Mouse (Mus musculus): ENCODE data around the gene Myt1l. TPM values are rescaled to one million over a fixed set of nuclear protein-coding genes. Genes with fewer than 3 reads are reported as not detected.

The Myt1l gene
- 100 to 1,000 TPM; 247 to 258 TPM for total RNA-seq (2021)

- intact Hi-C loops (cut with DNase I): loop anchor here (5.0 kb wide), 1 partner anchor 386 kb away; no protein-coding TSS in a partner anchor
- no peak for DNase-seq (ENCODE audit: extremely low spot score in 1 of 2, low spot score in 2 of 2)
These were observed at the start of gene Myt1l for GRCm38 (mm10) chr12:29528031-29528771. Gene Myt1l, plus strand, starts transcription at chr12:29528384.

DNA sequence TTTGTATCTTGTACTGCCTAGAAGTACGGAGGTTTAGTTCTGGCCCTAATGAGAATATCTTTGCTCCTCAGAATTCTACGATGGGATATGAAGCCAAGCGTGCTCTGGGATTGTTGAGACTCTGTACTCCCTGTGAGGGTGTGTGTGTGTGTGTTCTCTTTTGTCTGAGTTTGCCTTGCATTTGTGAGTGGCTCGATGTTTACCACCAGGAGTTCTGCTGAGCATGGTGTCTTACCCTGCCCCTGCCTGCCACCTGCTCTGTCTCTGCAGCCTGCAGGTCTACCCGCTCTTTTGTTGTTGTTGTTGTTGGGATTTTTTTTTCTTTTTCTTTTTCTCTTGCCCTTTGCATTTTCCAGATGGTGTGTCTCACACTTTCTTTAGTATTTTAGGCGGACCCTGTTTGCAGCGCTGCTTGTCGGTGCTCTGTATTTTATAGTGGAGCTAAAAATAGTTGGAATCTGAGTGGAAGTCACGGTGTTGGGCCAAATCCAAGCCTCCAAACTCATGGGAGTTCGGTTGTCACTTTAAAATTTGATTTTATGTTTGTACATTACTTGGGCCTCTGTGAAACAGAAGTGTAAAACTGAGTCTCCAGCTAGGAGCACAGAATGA, 41.7 kb upstream of the Myt1l start:
- no peak for DNase-seq (ENCODE audit: extremely low spot score in 1 of 2, low spot score in 2 of 2)
- intact Hi-C loops (cut with DNase I): no loop called here

GRCm38 (mm10) chr12:29526236-29526644, 1.9 kb upstream of the Myt1l start:
- peak; percentile 48 to 79 for DNase-seq (ENCODE audit: extremely low spot score in 1 of 2, low spot score in 2 of 2)
- intact Hi-C loops (cut with DNase I): loop anchor here (5.0 kb wide), 1 partner anchor 384 kb away; no protein-coding TSS in a partner anchor

DNA sequence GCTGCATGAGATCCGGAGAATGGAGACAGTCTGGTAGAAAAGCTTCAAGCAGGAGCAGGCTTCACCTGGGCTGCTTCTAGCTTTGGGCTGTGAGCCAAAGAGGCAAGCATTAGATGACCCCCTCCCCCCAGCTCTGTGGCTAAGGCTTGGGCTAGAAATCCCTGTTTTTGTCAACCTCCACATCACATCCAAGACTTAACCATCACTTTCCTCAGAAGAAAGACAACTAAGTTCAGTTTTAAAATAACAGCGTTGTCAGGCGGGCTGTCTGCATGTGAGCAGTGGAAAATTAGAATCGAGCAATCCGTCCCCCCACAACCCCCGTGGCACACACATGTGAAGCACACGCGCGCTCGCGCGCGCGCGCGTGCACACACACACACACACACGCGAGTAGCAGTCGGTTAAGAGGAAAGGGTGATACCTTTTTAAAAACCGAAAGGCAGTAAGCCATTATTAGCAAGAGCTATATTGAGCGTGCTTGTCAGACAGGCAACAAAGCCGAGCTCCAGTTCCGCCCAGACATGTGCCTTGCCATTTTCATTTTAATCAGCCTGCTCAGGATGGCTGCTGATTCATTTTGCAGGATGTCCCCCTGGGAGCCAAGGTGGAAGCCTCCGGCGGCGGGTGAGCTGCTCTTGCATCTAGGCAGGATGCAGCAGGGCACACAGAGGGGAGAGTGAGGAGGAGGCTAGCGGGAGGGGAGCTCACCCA, 979 bp upstream of the Myt1l start:
- intact Hi-C loops (cut with DNase I): loop anchor here (5.0 kb wide), 1 partner anchor 385 kb away; no protein-coding TSS in a partner anchor
- DNase-seq (ENCODE audit: extremely low spot score in 1 of 2, low spot score in 2 of 2): peak; percentile 77 to 78

GRCm38 (mm10) chr12:29530241-29530725, 2.1 kb downstream of the Myt1l start:
- no peak for DNase-seq (ENCODE audit: extremely low spot score in 1 of 2, low spot score in 2 of 2)
- intact Hi-C loops (cut with DNase I): loop anchor here (10.0 kb wide), 4 partner anchors 175 to 355 kb away; no protein-coding TSS in a partner anchor

DNA sequence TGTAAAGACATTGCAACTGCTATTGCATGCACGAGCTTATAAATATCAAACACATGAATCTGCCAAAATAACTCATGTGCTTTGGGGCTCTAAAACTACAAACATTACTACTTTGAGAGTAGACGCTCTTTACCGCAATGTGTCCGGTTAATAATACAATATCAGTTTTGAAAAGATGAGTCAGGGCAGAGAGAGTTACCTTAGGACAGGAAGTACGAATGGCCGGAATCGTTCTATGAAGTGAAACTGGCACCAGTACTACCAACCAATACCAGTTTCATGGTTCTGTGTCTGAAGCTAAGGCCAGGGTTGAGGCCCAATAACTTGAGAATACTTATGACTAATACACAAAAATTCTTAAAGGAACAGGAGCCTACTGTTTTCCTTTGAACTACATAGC, 2.6 kb downstream of the Myt1l start:
- intact Hi-C loops (cut with DNase I): loop anchor here (10.0 kb wide), 4 partner anchors 174 to 354 kb away; no protein-coding TSS in a partner anchor
- no peak for DNase-seq (ENCODE audit: extremely low spot score in 1 of 2, low spot score in 2 of 2)

DNA sequence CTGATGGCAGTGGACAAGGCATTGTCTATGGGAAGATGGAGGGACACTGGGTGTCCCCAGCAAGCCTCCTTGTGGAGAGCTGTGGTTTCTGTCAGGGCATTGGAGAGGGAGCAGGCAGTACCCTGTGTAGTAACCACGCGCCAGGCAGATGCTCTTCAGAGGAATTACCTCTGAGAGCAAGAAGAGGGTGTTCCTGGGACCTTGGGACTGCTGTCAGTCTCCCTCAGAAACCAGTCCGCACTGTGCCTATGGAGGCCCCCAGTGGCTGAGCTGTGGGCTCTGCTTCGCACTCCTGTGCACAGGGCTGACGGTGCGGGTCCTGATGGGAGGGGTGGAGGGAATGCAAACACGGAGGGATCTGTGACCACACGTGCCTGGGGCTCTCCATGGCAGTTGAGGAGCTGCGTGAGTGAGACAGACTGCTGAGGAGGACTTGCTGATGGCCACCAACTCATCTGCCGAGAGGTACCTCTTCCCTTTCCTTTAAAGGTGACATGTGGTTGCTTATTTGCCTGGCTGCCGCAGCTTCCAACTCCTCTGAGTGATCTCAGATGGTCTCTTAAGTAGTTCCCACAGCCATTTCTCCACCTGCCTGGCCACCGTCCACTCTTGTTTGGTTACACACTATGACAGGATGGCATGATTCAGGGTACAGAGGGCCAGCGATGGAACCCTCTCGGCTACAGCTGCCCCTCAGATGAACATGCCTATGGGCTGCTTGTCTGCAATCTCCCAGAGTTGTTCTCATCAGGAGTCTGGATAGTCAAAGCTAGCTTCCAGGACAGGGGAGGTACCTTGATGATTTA, 5.1 kb downstream of the Myt1l start:
- intact Hi-C loops (cut with DNase I): loop anchor here (10.0 kb wide), 4 partner anchors 172 to 352 kb away; no protein-coding TSS in a partner anchor
- DNase-seq (ENCODE audit: extremely low spot score in 1 of 2, low spot score in 2 of 2): peak in 1 of 2 experiments; percentile 72

DNA sequence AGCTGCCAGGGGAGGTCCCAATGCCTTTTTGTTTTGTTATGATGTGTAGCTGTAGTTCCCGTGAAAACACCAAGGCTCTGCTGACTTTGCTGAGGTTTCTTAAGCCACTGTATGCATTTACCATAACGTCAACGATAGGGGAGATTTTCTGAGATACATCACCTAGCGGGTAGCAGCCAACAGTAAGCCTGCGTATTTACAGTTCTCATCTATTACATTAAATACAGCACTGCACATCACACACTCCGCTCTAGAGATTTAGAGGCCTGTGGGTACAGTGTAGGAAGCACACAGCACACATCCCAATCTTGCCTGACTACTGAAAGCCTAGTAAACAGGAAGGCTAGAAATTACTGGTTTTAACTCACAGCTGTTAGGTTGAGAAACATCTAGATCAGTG, 6.1 kb downstream of the Myt1l start:
- DNase-seq (ENCODE audit: extremely low spot score in 1 of 2, low spot score in 2 of 2): no peak
- intact Hi-C loops (cut with DNase I): loop anchor here (10.0 kb wide), 4 partner anchors 170 to 350 kb away; no protein-coding TSS in a partner anchor

GRCm38 (mm10) chr12:29534761-29535300, 6.6 kb downstream of the Myt1l start:
- DNase-seq (ENCODE audit: extremely low spot score in 1 of 2, low spot score in 2 of 2): peak in 1 of 2 experiments; percentile 49
- intact Hi-C loops (cut with DNase I): loop anchor here (10.0 kb wide), 4 partner anchors 170 to 350 kb away; no protein-coding TSS in a partner anchor

DNA sequence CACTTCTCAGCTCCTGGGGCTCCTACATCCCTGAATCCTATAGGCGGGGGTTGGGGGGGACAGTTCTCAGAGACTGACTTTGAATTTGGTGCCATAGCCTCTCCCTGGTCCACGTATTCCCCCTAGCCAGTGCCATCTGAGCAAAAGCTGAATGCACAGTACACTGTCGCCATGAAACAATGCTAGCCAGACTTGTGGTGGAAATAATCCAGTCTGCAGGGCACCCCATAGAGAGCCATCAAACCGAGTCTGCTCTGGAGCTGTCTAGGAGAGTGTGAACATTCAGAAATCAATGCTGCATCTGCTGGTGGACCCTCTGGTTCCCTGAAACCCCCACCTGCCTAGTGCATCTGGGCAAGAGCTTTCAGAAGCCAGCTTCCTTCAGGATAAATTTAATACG, 9.7 kb downstream of the Myt1l start:
- no peak for DNase-seq (ENCODE audit: extremely low spot score in 1 of 2, low spot score in 2 of 2)
- intact Hi-C loops (cut with DNase I): loop anchor here (10.0 kb wide), 4 partner anchors 167 to 347 kb away; no protein-coding TSS in a partner anchor

DNA sequence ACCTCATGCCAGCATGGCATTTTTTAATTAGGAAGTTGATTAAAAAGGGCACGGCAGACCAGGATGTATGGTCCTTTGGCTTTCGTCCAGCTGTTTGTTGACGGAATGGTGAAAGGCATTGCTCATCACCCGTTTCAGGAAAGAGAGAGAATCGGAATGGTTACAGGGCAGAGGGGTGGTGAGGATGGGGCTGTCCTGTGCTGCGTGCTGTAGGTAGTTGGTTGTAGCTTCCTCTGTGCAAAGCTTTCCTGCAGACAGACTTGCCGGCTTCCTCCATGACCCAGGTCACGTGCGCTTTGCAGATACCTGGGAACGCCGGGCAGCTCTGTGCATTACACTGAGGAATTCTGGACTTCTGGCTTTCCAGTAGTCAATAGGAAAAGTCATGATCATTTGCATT, 10.3 kb downstream of the Myt1l start:
- DNase-seq (ENCODE audit: extremely low spot score in 1 of 2, low spot score in 2 of 2): no peak
- intact Hi-C loops (cut with DNase I): loop anchor here (10.0 kb wide), 4 partner anchors 166 to 346 kb away; no protein-coding TSS in a partner anchor

GRCm38 (mm10) chr12:29539106-29539505, 10.9 kb downstream of the Myt1l start:
- no peak for DNase-seq (ENCODE audit: extremely low spot score in 1 of 2, low spot score in 2 of 2)
- intact Hi-C loops (cut with DNase I): loop anchor here (10.0 kb wide), 4 partner anchors 166 to 346 kb away; no protein-coding TSS in a partner anchor

- DNase-seq (ENCODE audit: extremely low spot score in 1 of 2, low spot score in 2 of 2): no peak
- intact Hi-C loops (cut with DNase I): no loop called here
These were observed 12.6 kb downstream of the Myt1l start for GRCm38 (mm10) chr12:29540741-29541140.

DNA sequence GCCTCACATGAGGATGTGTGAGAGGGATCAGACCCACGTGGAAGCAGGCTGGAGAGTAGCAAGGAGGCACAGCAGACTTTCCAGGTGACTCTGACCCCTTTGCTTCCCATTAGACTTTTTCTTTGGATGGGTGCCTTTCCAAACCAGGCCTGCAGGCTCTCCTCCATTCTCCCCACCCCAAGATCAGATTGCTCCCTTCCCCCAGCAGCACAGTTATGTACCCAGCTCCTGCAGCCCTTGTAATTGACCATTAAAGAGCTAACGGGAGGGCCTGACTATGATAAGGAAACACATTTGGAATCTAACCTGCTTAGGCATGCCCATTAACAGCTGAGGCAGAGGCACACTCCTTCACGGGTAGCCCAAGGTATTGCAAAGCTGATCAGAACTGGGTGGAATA, 17.9 kb downstream of the Myt1l start:
- intact Hi-C loops (cut with DNase I): no loop called here

DNA sequence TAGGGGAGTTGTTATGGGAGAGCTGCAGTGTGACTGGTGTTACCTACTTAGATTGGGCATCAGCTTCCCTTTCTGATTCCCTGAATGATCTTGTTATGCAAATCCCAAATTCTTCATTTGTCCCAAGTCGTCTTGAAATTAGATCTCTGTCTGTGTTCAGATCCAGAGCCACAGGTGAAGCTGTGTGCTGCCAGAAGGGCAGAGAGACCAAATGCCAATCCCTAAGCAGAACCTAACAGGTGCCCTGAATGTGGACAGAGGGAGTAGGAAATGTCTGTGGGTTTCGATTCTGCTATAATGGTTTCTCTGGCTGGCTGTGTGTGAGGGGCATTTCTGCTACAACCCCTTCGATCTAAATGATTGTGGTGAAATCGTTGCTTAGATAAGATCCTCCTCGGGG, 18.9 kb downstream of the Myt1l start:
- intact Hi-C loops (cut with DNase I): no loop called here
- DNase-seq (ENCODE audit: extremely low spot score in 1 of 2, low spot score in 2 of 2): no peak

More for the DNA sequence above, 17.9 kb downstream of the Myt1l start:
- DNase-seq (ENCODE audit: extremely low spot score in 1 of 2, low spot score in 2 of 2): no peak

DNA sequence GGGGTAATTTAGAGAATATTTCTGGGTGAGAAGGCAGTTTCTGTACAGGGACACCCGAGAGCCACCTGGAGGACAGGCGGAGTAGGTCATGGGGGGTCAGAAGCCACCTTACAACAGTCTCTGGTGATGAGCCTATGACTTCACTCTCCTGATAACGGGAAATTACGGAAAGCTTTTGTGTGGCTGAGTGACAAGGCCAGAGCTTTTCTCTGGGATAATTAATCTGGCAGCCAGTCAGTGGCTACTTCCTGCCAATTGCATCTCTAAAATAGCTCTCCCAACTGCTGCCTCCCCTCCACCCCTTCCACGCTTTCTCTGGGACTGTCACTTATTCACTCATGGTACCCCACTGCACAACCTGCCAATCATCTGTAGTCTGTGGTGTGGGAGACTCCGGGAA, 19.6 kb downstream of the Myt1l start:
- intact Hi-C loops (cut with DNase I): no loop called here
- peak in 1 of 2 experiments; percentile 57 for DNase-seq (ENCODE audit: extremely low spot score in 1 of 2, low spot score in 2 of 2)

DNA sequence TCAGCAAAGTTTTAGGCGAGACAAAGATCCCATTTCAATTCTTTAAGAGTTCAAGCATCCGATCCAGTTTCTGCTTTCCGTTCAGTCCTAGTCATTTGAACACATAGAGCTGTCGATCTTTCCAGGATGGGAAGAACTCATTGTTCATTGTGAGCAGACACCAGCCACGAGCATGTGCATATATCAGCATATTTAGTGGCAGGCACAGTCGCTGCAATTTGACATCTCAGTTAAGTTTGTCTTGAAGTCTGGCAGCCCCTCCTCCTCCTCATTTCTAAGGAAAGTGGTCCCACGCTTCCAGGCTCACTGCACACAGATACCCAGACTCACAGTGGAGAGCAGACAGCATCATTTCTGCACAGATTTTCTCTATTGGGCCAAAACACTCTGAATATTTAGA, 25.0 kb downstream of the Myt1l start:
- no peak for DNase-seq (ENCODE audit: extremely low spot score in 1 of 2, low spot score in 2 of 2)
- intact Hi-C loops (cut with DNase I): no loop called here

- intact Hi-C loops (cut with DNase I): no loop called here
- no peak for DNase-seq (ENCODE audit: extremely low spot score in 1 of 2, low spot score in 2 of 2)
These were observed 27.5 kb downstream of the Myt1l start for GRCm38 (mm10) chr12:29555718-29556117.
